Mouse (Mus musculus) retina, postnatal 7 days (tissue): Measurements from ENCODE around the gene Olfr33.

Experiments used
- DNase-seq: peaks from one replicate; pipeline ENCODE4 v3.0.0-alpha.2; 2012; ENCODE audit warnings: low read depth, low spot score

Olfr33 gene

DNA sequence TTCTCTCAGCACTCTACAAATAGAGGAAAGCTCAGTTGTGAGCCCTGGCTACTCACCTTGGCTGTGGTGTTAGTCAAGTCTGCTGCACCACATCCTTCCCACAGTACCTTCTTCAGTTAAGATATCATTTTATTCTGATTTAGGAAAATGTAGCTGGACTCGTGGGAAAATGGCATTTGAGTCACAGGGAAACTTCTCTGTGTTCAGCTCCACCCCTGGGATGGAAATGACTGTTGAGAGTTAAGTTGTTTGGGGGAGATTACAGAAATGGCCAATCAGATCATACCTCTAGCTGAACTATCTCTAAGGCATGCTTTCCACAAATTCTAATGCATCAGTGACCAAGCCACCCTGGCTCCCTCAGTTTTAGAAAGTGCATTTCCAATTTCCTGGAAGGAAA, at the start of gene Olfr33:
Olfr33 (minus strand) TSS at position 101 of the 400 bp plus-strand sequence.
- no peak for DNase-seq

- DNase-seq, result no peak
These were observed 40.4 kb upstream of the Olfr33 start, which contains the start of the genes Olfr560 and Olfr78 for GRCm38 (mm10) chr7:102759266-102759665. Gene Olfr560 (minus strand): TSS chr7:102759366. Gene Olfr78 (minus strand): TSS chr7:102759471.

GRCm38 (mm10) chr7:102752086-102752485, 33.2 kb upstream of the Olfr33 start:
- no peak for DNase-seq

GRCm38 (mm10) chr7:102737705-102738104, 18.8 kb upstream of the Olfr33 start:
- DNase-seq, result no peak

DNA sequence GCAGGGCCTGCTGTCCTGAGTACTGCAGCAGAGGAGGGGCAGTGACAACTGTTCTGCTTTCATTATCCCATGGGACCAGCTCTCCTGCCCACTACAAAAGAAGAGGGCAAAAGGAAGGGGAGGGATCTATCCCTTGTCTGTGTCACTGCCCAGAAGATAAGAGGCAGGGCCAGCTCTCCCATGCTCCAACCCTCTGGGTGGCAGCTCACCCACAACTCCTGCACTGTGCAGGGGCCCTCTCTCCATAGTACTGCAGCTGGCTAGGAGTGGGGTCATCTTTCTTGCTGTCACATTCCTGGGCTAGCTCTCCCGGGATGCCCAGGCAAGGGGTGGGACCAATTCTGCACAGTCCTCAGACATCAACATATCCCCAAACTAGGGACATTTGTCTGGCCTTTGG, 14.9 kb upstream of the Olfr33 start:
- DNase-seq, result no peak

GRCm38 (mm10) chr7:102727391-102727790, 8.5 kb upstream of the Olfr33 start, which contains the start of gene Olfr559:
Gene Olfr559 (minus strand): TSS chr7:102727491.
- no peak for DNase-seq

DNA sequence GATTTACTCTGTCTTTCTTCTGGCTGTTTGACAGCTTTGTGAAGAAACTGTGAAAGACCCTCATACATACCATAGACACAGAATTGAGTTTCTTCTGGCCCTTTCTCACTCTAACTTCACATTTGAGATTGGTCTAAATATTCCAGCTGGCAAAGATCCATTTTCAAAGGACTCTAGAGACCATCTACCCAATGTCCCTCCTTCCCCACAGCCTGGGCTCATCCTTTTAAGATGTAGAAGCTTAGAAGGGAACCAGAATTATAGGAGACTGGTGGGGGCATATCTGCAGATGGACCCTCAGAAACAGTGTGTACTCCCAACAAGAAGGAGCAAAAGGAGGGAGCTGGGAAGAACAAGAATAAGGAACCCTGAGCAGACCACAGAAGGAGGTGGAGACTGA, 17.0 kb downstream of the Olfr33 start, which contains the start of gene Olfr558:
Olfr558 (plus strand) TSS at position 301 of the 400 bp plus-strand sequence.
- no peak for DNase-seq

- DNase-seq, result no peak
These were observed 20.4 kb downstream of the Olfr33 start for GRCm38 (mm10) chr7:102698461-102698860.

- peak; percentile 21 for DNase-seq
These were observed 23.3 kb downstream of the Olfr33 start, which contains the start of gene Olfr557 for GRCm38 (mm10) chr7:102695358-102696125. Gene Olfr557 (plus strand): TSS chr7:102695910.

DNA sequence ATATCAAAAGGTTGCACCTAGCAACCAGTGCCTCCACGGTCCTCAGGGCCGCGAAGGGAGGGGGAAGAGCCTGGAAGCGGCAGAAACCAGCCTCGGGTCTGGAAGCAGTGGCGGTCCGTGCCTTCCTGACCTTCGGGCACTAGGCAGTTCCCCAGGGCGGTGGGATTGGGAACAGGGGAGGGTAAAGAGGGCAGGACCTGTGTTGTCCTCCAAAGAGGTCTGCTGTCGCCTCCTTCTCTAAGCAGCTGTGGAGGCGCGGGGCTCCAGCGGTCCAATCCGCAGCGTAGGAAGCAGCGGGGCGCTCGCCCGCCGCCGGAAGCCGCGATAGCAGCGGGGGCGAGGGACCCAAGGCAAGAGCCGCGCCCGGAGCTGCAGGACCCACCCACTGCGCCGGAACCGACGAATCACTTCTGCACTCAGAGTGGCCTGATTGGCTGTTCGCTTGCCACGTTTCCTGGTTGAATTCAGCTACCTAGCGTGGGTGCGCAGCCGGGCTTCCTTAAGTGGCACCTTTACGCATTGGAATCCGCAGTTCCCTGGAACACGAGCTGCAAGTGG, 31.8 kb downstream of the Olfr33 start, which contains the start of gene Trim68:
Trim68 (minus strand) TSS at position 384 of the 558 bp plus-strand sequence.
- DNase-seq, result peak; percentile 67

DNA sequence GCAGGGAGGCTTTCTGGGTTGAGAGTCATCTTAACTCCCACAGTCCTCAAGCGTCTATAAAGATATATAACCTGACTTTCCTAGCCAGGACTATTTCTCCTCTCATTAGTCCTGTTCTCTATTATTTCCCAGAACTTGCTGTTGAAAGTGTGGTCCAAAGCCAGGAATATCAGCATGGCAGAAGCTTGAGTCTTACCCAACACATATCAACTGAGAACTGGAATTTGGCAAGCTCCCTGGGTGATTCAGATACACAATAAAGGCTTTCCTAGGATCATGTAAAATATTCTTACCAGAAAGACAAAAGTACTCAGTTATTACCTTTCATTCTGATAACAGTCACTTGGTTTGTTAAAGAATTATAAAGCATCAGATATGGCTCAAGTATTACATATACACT, 37.0 kb downstream of the Olfr33 start:
- DNase-seq, result no peak

DNA sequence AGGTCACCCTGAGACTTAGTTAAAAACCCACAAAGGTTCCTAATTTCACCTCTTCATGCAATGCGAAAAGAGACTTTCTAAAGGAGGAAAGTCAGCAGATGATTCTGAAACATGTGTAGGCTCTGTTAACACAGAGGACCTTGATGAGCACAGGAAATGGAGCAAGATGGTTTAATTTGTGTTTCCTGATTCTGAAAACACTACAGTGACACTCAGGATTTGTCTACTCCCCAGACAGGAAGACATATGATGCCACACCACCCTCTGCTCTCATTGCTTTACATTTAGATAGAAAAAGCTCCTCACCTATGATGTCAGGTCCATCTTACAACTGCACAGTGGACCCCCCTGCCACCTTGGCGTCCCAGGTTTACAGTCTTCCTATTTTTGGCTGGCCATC, 42.6 kb downstream of the Olfr33 start:
- no peak for DNase-seq

- no peak for DNase-seq
These were observed 53.5 kb downstream of the Olfr33 start for GRCm38 (mm10) chr7:102665378-102665777.

- DNase-seq, result no peak
These were observed 54.3 kb downstream of the Olfr33 start, which contains the start of gene Olfr556 for GRCm38 (mm10) chr7:102664599-102664998. Gene Olfr556 (plus strand): TSS chr7:102664899.
